Mouse (Mus musculus): Measurements from ENCODE around the gene Rimbp3.

The Rimbp3 gene

GRCm38 (mm10) chr16:17257359-17257821 is 49.0 kb downstream of the Rimbp3 start:
- no peak for DNase-seq (ENCODE audit: low spot score in 2 of 2)

GRCm38 (mm10) chr16:17258917-17259316 is 50.5 kb downstream of the Rimbp3 start:
- DNase-seq (ENCODE audit: low spot score in 2 of 2): no peak

GRCm38 (mm10) chr16:17261341-17261740 is 52.9 kb downstream of the Rimbp3 start:
- no peak for DNase-seq (ENCODE audit: low spot score in 2 of 2)
